Mouse (Mus musculus): ENCODE measurements around the gene Nfu1. TPM values are rescaled to one million over a fixed set of nuclear protein-coding genes. Genes with fewer than 3 reads are reported as not detected.

Gene Nfu1
- polyA plus RNA-seq (2015; fragmentation: Nextera tagmentation; extraction: Ambion mirVana), result 97.9 and 99.2 TPM in 2 replicates

DNA sequence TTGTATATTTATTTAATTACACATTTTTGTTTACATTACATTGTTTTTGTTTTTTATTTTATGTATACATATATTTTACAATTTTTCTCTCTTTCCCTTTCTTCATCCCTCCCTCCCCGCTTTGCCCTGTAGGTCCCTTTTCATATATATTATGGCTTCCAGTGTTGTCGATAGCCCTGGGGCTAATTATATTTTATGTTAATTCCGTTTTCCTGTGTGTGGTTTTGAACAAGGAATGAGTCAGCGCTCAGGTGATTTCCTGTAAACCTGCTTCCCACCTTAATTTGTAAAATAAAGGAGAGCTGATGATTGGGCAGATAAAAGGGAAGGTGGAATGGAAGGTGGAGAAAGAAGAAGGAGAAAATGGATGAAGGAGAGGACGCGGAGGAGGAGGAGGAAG lies at the start of gene Nfu1:
Gene Nfu1 (plus strand): TSS at position 350 of the 400 bp plus-strand sequence.
- WGBS, result 65% methylated on average over 6 of the region's 6 CpGs
- peaks cover 8% of the 10 kb centered on the region for H3K4me1 ChIP-seq (ENCODE audit: insufficient read depth, low read length)
- no peak for ATAC-seq (ENCODE audit: low FRiP score, low TSS enrichment)

DNA sequence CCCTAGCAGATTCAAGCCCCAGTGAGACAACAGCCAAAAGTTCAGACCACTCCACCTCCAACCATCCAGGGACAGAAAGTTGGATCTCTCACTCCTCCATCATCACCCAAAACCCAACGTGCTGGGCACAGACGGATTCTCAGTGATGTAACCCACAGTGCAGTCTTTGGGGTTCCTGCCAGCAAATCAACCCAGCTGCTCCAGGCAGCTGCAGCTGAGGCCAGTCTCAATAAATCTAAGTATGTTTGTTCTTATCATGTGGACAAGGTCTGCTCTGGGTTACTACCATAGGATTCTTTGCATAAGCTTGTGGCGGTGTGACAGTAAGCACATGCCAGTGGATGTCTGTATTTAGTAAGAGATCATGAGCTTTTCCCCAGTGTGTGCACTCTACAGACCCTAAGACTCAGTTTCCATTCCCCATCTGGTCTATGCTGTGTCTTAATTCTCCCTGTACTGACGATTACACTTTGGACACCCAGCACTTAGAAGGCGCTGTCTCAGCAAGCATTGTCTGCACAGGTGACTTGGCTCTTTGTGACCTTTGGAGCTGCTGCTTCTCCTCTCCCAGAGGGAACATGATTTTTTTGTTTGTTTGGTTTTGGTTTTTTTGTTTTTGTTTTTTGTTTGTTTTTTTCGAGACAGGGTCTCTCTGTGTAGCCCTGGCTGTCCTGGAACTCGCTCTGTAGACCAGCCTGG lies 44.9 kb upstream of the Nfu1 start:
- no peak for ATAC-seq (ENCODE audit: low FRiP score, low TSS enrichment)
- no peak overlapping the region for H3K4me2 ChIP-seq (replicated peaks; ENCODE audit: low read depth, low read length)
- H3K27ac ChIP-seq (ENCODE audit: low read length), result no peak overlapping the region
- 82% methylated on average over 7 of the region's 7 CpGs for WGBS
- H3K36me3 ChIP-seq (ENCODE audit: insufficient read depth, low read length), result peaks cover 52% of the 10 kb centered on the region
- H3K4me3 ChIP-seq (ENCODE audit: low read length), result no peak overlapping the region
- H3K9me3 ChIP-seq (ENCODE audit: low read length), result no peaks in the 10 kb centered on the region
- no peaks in the 10 kb centered on the region for H3K4me1 ChIP-seq (ENCODE audit: insufficient read depth, low read length)
- no peak overlapping the region for H3K9ac ChIP-seq (replicated peaks; ENCODE audit: low read length)
- H3K27me3 ChIP-seq (ENCODE audit: insufficient read depth, low read length), result no peaks in the 10 kb centered on the region

More for the DNA sequence above, at the start of gene Nfu1:
- Histone ChIP-seq H3K4me3 (ENCODE audit: low read length) (peak within 1 kb of the TSS; percentile 68), H3K9ac (replicated peaks; ENCODE audit: low read length) (peak within 1 kb of the TSS; percentile 90), H3K27me3 (ENCODE audit: insufficient read depth, low read length) (no peaks in the 10 kb centered on the region), H3K36me3 (ENCODE audit: insufficient read depth, low read length) (0 out of 2 replicates have a peak, but pooled peaks cover 2% of the 10 kb centered on the region), H3K4me2 (replicated peaks; ENCODE audit: low read depth, low read length) (peak within 1 kb of the TSS; percentile 58), H3K9me3 (ENCODE audit: low read length) (no peaks in the 10 kb centered on the region), H3K27ac (ENCODE audit: low read length) (peak within 1 kb of the TSS; percentile 65)

DNA sequence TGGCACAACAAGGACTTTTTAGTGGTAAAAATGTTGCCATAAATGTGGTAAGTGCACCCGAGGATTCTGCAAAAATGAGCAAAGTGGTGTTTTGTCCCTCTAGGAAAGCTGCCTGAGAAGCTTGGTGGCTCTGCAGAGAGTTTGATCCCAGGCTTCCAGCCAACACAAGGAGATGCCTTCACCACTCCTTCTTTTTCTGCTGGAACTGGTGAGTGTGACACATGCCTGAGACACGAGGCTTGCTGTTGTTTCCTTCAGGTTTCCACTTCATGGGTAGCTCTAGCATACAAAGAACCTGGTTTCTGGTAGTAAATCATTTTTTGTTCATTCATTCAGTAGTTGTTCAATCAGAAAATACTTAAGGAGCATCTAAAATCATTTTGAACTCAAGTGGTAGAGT lies 41.9 kb upstream of the Nfu1 start:
- H3K4me1 ChIP-seq (ENCODE audit: insufficient read depth, low read length), result no peaks in the 10 kb centered on the region
- H3K9me3 ChIP-seq (ENCODE audit: low read length), result no peaks in the 10 kb centered on the region
- no peak overlapping the region for H3K9ac ChIP-seq (replicated peaks; ENCODE audit: low read length)
- no peak for ATAC-seq (ENCODE audit: low FRiP score, low TSS enrichment)
- no peak overlapping the region for H3K4me3 ChIP-seq (ENCODE audit: low read length)
- WGBS, result 81% methylated on average over 2 of the region's 2 CpGs
- no peaks in the 10 kb centered on the region for H3K27me3 ChIP-seq (ENCODE audit: insufficient read depth, low read length)
- no peak overlapping the region for H3K27ac ChIP-seq (ENCODE audit: low read length)
- no peak overlapping the region for H3K4me2 ChIP-seq (replicated peaks; ENCODE audit: low read depth, low read length)
- H3K36me3 ChIP-seq (ENCODE audit: insufficient read depth, low read length), result peaks cover 43% of the 10 kb centered on the region

DNA sequence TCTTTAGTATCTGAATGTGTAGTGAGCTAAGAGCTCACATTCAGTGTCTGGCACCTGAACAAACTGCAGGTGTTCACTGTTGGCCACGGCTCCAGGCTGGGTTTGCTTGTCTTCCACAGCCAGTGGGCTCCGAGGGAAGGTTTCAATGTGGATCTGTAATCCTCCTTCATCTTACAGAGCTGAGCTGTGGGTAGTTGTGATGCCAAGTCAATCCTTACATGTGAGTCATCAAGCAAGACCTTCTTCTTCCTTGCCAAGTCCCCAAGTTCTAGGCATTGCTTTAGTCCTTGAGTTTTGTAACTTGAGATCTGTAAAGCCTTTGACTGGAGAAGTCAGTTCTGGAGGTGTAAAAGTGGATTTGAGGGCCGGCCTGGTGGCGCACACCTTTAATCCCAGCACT lies 35.1 kb upstream of the Nfu1 start:
- Histone ChIP-seq H3K4me2 (replicated peaks; ENCODE audit: low read depth, low read length) (no peak overlapping the region), H3K9me3 (ENCODE audit: low read length) (no peaks in the 10 kb centered on the region), H3K27ac (ENCODE audit: low read length) (no peak overlapping the region), H3K27me3 (ENCODE audit: insufficient read depth, low read length) (no peaks in the 10 kb centered on the region), H3K4me1 (ENCODE audit: insufficient read depth, low read length) (no peaks in the 10 kb centered on the region), H3K9ac (replicated peaks; ENCODE audit: low read length) (no peak overlapping the region), H3K36me3 (ENCODE audit: insufficient read depth, low read length) (peaks cover 26% of the 10 kb centered on the region), H3K4me3 (ENCODE audit: low read length) (no peak overlapping the region)
- no peak for ATAC-seq (ENCODE audit: low FRiP score, low TSS enrichment)
- 95% methylated on average over 4 of the region's 4 CpGs for WGBS

DNA sequence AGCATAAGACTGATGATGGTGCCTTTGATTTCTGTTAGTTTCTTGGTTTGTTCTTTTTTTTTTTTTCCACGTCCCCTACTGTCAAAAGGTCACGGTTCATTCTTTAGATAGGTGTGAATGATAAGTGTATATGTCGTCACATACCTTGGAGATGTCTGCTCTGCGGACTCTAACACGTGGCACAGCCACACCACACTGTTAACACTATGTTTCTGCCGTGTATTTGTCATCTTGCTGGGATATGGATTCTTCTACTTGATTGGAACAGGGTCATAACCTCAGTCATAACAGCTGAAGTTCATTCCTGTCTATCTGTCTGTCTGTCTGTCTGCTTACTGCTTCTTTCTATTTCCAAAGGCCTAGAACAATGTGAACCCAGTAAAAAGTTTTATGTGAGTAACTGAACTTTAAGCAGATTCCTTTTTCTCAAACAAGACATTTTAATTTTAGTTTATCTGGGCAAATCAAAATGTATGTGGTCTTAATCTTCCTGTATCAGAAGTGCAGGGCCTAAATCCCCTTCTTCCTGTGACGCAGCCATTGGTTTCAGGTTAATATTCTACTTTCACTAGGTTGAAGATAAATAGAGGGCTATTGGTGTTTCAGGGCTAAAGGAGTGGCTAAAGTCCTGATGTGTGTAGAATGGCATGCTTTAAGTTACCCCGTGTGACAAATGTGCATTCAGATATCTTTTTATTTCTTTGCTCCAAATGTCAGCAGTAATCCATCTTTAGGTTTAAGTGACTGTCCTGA lies 30.7 kb upstream of the Nfu1 start:
- peaks cover 20% of the 10 kb centered on the region for H3K36me3 ChIP-seq (ENCODE audit: insufficient read depth, low read length)
- no peaks in the 10 kb centered on the region for H3K4me1 ChIP-seq (ENCODE audit: insufficient read depth, low read length)
- no peak overlapping the region for H3K9ac ChIP-seq (replicated peaks; ENCODE audit: low read length)
- peak overlapping the region; percentile 51; the same call in 1 of the 2 replicates for H3K27ac ChIP-seq (ENCODE audit: low read length)
- WGBS, result 77% methylated on average over 8 of the region's 8 CpGs
- H3K9me3 ChIP-seq (ENCODE audit: low read length), result no peaks in the 10 kb centered on the region
- no peak for ATAC-seq (ENCODE audit: low FRiP score, low TSS enrichment)
- H3K4me3 ChIP-seq (ENCODE audit: low read length), result no peak overlapping the region
- no peaks in the 10 kb centered on the region for H3K27me3 ChIP-seq (ENCODE audit: insufficient read depth, low read length)
- no peak overlapping the region for H3K4me2 ChIP-seq (replicated peaks; ENCODE audit: low read depth, low read length)

DNA sequence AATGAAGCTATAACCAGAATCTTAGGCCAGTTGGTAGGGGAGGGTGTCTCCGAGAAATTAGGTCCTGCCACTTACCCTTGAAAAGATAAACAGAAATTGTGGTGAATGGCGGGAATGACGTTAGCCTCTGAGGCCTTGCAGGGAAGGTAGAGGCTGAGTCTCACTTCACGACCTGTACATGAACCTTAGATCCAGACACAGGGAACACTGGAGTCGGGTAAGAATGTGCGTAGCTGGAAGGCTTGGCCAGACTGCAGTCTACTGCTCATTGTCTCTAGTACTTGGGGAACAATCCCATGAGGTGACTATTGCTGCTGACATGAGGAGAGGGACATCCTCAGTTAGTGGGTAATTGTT lies 30.1 kb upstream of the Nfu1 start:
- 73% methylated on average over 6 of the region's 6 CpGs for WGBS
- no peaks in the 10 kb centered on the region for H3K27me3 ChIP-seq (ENCODE audit: insufficient read depth, low read length)
- peak overlapping the region; percentile 51; the same call in 1 of the 2 replicates for H3K27ac ChIP-seq (ENCODE audit: low read length)

DNA sequence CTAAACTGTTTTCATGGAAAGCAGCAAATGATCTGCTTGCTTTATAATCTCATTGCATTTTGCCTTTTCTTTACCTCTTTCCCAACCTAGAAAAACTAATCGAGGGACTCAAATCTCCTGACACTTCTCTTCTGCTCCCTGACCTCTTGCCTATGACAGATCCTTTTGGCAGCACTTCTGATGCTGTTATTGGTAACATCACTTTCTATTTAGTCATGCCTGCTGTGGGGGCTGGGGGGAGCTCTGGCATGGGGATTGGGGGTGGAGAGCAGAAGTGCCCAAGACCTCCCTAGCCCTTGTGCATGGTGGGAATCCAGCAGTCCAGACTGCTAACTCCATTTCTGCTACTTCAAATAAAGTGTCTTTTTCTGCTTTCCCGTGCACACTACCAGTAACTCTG lies 27.8 kb upstream of the Nfu1 start:
- Histone ChIP-seq H3K27me3 (ENCODE audit: insufficient read depth, low read length) (no peaks in the 10 kb centered on the region), H3K4me1 (ENCODE audit: insufficient read depth, low read length) (no peaks in the 10 kb centered on the region), H3K4me3 (ENCODE audit: low read length) (no peak overlapping the region), H3K9me3 (ENCODE audit: low read length) (no peaks in the 10 kb centered on the region), H3K27ac (ENCODE audit: low read length) (no peak overlapping the region), H3K4me2 (replicated peaks; ENCODE audit: low read depth, low read length) (no peak overlapping the region), H3K36me3 (ENCODE audit: insufficient read depth, low read length) (peaks cover 13% of the 10 kb centered on the region), H3K9ac (replicated peaks; ENCODE audit: low read length) (no peak overlapping the region)
- WGBS, result 91% methylated on average over 2 of the region's 2 CpGs
- ATAC-seq (ENCODE audit: low FRiP score, low TSS enrichment), result no peak

More for the DNA sequence above, 30.1 kb upstream of the Nfu1 start:
- peaks cover 15% of the 10 kb centered on the region for H3K36me3 ChIP-seq (ENCODE audit: insufficient read depth, low read length)
- H3K4me3 ChIP-seq (ENCODE audit: low read length), result no peak overlapping the region
- H3K9me3 ChIP-seq (ENCODE audit: low read length), result no peaks in the 10 kb centered on the region
- no peaks in the 10 kb centered on the region for H3K4me1 ChIP-seq (ENCODE audit: insufficient read depth, low read length)
- H3K4me2 ChIP-seq (replicated peaks; ENCODE audit: low read depth, low read length), result no peak overlapping the region
- ATAC-seq (ENCODE audit: low FRiP score, low TSS enrichment), result no peak
- no peak overlapping the region for H3K9ac ChIP-seq (replicated peaks; ENCODE audit: low read length)

DNA sequence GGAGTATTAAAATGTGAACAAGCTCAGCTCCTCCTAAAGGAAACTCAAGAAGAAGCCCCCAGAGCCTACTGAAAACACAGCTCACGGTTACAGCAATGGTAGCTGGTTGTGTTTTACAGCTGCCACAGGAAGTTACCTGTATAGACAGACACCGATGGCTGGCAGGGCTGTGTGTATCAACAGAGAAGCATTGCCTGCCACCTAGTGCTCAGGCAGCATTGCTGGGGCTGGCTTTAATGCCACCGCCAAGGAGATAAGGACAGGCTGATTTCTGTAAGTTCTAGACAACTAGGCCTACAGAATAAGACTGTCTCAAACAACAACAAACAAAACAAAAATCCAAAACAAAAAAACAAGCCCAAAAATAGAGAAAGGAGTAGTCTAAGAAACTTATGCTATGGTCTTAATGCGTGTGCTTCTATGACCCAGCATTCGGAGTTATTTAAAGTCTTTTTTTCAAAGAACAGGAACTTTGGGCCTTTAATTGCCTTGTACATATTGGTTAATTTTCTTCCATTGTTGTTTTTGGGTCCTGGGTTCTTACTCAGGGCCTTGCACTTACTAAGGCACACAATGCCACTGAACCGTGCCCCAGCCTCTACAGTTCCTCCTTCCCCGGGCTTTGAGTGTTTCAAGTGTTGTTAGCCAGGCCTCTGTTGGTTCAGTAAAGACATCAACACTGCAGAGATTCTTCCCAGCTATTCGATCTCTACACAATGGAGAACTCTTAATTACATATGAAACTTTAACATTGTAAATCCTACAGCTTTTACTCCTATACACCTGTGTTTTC lies 23.5 kb upstream of the Nfu1 start:
- whole genome bisulfite sequencing, result 89% methylated on average over 8 of the region's 8 CpGs
- H3K9me3 ChIP-seq (ENCODE audit: low read length), result no peaks in the 10 kb centered on the region
- no peak overlapping the region for H3K27ac ChIP-seq (ENCODE audit: low read length)
- H3K27me3 ChIP-seq (ENCODE audit: insufficient read depth, low read length), result no peaks in the 10 kb centered on the region
- H3K9ac ChIP-seq (replicated peaks; ENCODE audit: low read length), result no peak overlapping the region
- no peak for ATAC-seq (ENCODE audit: low FRiP score, low TSS enrichment)
- no peak overlapping the region for H3K4me3 ChIP-seq (ENCODE audit: low read length)
- no peak overlapping the region for H3K4me2 ChIP-seq (replicated peaks; ENCODE audit: low read depth, low read length)
- H3K36me3 ChIP-seq (ENCODE audit: insufficient read depth, low read length), result no peaks in the 10 kb centered on the region; the same call in 1 of the 2 replicates
- H3K4me1 ChIP-seq (ENCODE audit: insufficient read depth, low read length), result no peaks in the 10 kb centered on the region

DNA sequence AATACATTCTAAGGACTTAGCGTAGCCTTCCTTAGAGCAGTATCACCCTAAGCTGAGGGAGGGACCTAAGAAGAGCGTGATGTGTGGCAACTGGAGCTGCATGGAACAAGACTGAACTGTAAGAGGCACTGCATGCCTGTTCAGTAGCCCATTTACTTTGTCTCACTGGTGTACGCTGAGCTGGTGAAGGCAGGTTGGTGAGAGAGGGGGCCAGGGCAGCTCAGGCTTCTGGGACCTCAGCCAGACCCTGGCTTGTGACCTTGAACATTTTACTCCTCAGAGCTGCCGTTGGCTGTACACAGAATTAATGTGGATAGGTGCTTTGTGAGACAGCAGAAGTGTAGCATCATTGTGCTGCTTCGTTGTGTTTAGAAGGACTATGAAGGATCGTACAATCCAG lies 19.5 kb upstream of the Nfu1 start:
- Histone ChIP-seq H3K27me3 (ENCODE audit: insufficient read depth, low read length) (no peaks in the 10 kb centered on the region), H3K4me1 (ENCODE audit: insufficient read depth, low read length) (no peaks in the 10 kb centered on the region), H3K4me3 (ENCODE audit: low read length) (no peak overlapping the region), H3K9ac (replicated peaks; ENCODE audit: low read length) (no peak overlapping the region), H3K27ac (ENCODE audit: low read length) (no peak overlapping the region), H3K4me2 (replicated peaks; ENCODE audit: low read depth, low read length) (no peak overlapping the region), H3K9me3 (ENCODE audit: low read length) (no peaks in the 10 kb centered on the region), H3K36me3 (ENCODE audit: insufficient read depth, low read length) (no peaks in the 10 kb centered on the region)
- no peak for ATAC-seq (ENCODE audit: low FRiP score, low TSS enrichment)
- WGBS, result 86% methylated on average over 6 of the region's 6 CpGs
